Mouse (Mus musculus) heart, embryonic 11.5 days (tissue): ENCODE results near the gene Slc5a4b. TPM values are rescaled to one million over a fixed set of nuclear protein-coding genes. Genes with fewer than 3 reads are reported as not detected.

Source experiments
- ATAC-seq: fragments of 200-750 bp; cut with Nextera tagmentation; replicated peaks from 2 replicates; pipeline ENCODE4 v1.8.0; 2017; ENCODE audit warnings: moderate library complexity; ENCODE audit not compliant: insufficient number of reproducible peaks, low FRiP score, low TSS enrichment
- H3K27ac ChIP-seq: fragments of 300-500 bp; sonication (generic); 2 replicates; pipeline ENCODE4 v1.5.1; 2014; ENCODE audit warnings: mild to moderate bottlenecking, low read depth, low read length
- H3K27me3 ChIP-seq: fragments of 300-500 bp; sonication (generic); 2 replicates; pipeline ENCODE4 v1.6.1; 2014; ENCODE audit warnings: mild to moderate bottlenecking, low read length, mixed read lengths; ENCODE audit not compliant: control insufficient read depth, insufficient read depth
- H3K36me3 ChIP-seq: fragments of 300-500 bp; sonication (generic); 2 replicates; pipeline ENCODE4 v1.6.1; 2014; ENCODE audit warnings: mild to moderate bottlenecking, low read length, moderate library complexity, mixed read lengths; ENCODE audit not compliant: control insufficient read depth, insufficient read depth
- H3K4me1 ChIP-seq: fragments of 300-500 bp; sonication (generic); 2 replicates; pipeline ENCODE4 v1.6.1; 2014; ENCODE audit warnings: low read length; ENCODE audit not compliant: control insufficient read depth, insufficient read depth
- H3K4me2 ChIP-seq: fragments of 300-500 bp; sonication (generic); 2 replicates; pipeline ENCODE4 v1.6.1; 2014; ENCODE audit warnings: mild to moderate bottlenecking, moderate library complexity
- H3K4me3 ChIP-seq: fragments of 300-500 bp; sonication (generic); 2 replicates; pipeline ENCODE4 v1.5.1; 2014; ENCODE audit warnings: low read depth, low read length
- H3K9ac ChIP-seq: fragments of 300-500 bp; sonication (generic); 2 replicates; pipeline ENCODE4 v1.6.1; 2014; ENCODE audit warnings: mild to moderate bottlenecking, low read depth, low read length, moderate library complexity
- H3K9me3 ChIP-seq: fragments of 300-500 bp; sonication (generic); replicated peaks from 2 replicates; pipeline ENCODE4 v1.6.1; 2016; ENCODE audit warnings: low read length; ENCODE audit not compliant: control insufficient read depth
- WGBS: fragments of 180-500 bp; shearing (Covaris S2); extraction: QIAGEN DNeasy Blood & Tissue Kit; methylation state at CpG from one replicate; pipeline ENCODE4 v1.1.7; 2014; ENCODE audit not compliant: insufficient replicate concordance; 5-methylcytosine and 5-hydroxymethylcytosine counted together
- polyA plus RNA-seq: library from polyadenylated mRNA; unstranded; fragments of >200 nt; fragmentation: Nextera tagmentation; extraction: Ambion mirVana; gene quantifications from 2 replicates; pipeline ENCODE4 v1.2.1, GENCODE M21; 2014

The Slc5a4b gene
- not detected in 2 replicates for polyA plus RNA-seq

DNA sequence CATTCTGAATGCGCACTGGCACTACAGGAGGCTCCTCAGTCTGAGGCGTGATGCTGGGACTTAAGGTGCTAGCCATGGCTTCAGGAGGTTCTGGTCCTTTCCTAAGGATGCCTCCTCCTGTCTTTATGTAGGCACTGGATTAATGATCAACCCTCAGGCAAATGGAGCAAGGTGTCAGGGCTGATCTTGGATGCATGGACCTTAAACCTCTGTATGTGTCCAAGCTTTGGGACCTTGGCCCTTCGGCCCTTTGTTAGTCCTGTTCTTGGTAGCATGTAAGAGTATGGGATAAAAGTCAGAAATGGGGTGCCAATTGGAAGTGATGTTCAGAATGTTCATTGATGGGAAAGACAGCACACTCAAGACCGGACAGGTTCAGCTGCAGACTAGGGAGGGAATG lies at the start of gene Slc5a4b:
Gene Slc5a4b, minus strand, starts transcription at position 101 of the 400 bp plus-strand sequence.
- no peak within 1 kb of the TSS for H3K9ac ChIP-seq
- no peaks in the 10 kb centered on the region for H3K4me1 ChIP-seq
- H3K9me3 ChIP-seq, result no peaks in the 10 kb centered on the region
- no peak within 1 kb of the TSS for H3K4me2 ChIP-seq
- H3K27me3 ChIP-seq, result no peaks in the 10 kb centered on the region
- H3K36me3 ChIP-seq, result no peaks in the 10 kb centered on the region
- H3K4me3 ChIP-seq, result no peak within 1 kb of the TSS
- 87% methylated on average over 4 of the region's 4 CpGs for WGBS
- H3K27ac ChIP-seq, result no peak within 1 kb of the TSS
- ATAC-seq, result no peak

DNA sequence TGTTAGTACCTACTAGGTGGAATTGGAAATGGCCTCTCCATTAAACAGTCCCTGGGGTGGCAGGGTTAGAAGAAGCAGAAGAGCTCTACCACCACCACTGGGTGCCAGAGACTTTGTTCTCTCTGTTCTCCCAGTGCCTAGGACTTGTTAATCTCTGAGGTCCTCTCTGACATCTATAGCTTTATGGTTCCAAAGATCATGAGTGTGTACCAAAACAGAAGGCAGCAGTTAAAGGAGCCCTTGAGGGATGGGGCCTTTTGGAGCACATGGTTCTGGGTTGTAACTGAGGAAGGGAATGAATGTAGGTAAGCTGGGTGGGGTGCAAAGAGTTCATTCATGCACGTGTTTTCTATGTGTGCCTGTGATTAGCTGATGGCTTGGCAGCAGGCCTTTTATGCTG lies 47.2 kb upstream of the Slc5a4b start:
- no peak for ATAC-seq
- 67% methylated on average over 1 of the region's 1 CpGs for WGBS
- Histone ChIP-seq H3K4me2 (no peak overlapping the region), H3K4me1 (no peaks in the 10 kb centered on the region), H3K27me3 (no peaks in the 10 kb centered on the region), H3K4me3 (no peak overlapping the region), H3K27ac (no peak overlapping the region), H3K36me3 (no peaks in the 10 kb centered on the region), H3K9ac (no peak overlapping the region), H3K9me3 (no peaks in the 10 kb centered on the region)

DNA sequence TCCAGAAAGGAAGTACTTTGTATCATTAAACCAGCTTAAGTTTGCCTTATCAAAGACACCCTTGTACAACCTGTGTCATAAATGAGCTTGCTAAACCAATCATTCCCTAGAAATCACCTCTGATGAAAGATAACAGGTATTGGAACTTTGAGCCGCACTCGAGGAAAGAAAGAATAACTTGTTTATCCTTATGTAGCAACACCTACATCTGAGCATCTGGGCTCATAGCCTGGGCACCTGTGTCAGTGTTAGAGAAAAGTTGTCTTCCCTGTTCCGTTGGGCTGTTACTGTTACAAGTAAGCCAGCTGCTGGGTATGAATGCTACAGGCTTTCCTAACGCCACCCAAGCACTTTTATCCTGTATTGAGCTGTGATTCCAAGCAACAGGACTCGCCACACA lies 46.8 kb upstream of the Slc5a4b start:
- no peak overlapping the region for H3K4me3 ChIP-seq
- H3K27ac ChIP-seq, result no peak overlapping the region
- H3K4me1 ChIP-seq, result no peaks in the 10 kb centered on the region
- WGBS, result 71% methylated on average over 5 of the region's 5 CpGs
- H3K4me2 ChIP-seq, result no peak overlapping the region
- H3K36me3 ChIP-seq, result no peaks in the 10 kb centered on the region
- H3K9ac ChIP-seq, result no peak overlapping the region
- no peaks in the 10 kb centered on the region for H3K9me3 ChIP-seq
- no peaks in the 10 kb centered on the region for H3K27me3 ChIP-seq
- no peak for ATAC-seq

DNA sequence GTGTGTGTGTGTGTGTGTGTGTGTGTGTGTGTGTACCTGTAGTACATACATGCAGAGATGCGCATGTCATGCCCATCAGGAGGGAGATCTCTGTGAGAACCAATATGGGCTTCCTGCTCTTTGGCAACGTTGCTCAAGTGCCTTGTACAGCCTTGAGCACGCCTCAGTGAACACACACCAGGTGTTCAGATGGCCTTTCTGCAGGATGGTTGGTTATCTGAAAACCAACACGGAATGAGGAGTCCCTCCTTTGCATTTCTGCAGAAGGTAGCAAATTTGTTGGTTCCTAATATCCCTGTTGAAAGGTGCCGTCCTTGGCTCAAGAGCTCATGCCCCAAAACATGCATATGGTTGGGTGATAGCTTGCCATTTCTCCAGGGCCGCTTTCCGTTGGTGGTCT lies 45.1 kb upstream of the Slc5a4b start:
- no peak overlapping the region for H3K27ac ChIP-seq
- H3K4me1 ChIP-seq, result no peaks in the 10 kb centered on the region
- H3K4me3 ChIP-seq, result no peak overlapping the region
- H3K9ac ChIP-seq, result no peak overlapping the region
- H3K4me2 ChIP-seq, result no peak overlapping the region
- ATAC-seq, result no peak
- WGBS, result 75% methylated on average over 7 of the region's 7 CpGs
- H3K36me3 ChIP-seq, result no peaks in the 10 kb centered on the region
- H3K9me3 ChIP-seq, result no peaks in the 10 kb centered on the region
- no peaks in the 10 kb centered on the region for H3K27me3 ChIP-seq

DNA sequence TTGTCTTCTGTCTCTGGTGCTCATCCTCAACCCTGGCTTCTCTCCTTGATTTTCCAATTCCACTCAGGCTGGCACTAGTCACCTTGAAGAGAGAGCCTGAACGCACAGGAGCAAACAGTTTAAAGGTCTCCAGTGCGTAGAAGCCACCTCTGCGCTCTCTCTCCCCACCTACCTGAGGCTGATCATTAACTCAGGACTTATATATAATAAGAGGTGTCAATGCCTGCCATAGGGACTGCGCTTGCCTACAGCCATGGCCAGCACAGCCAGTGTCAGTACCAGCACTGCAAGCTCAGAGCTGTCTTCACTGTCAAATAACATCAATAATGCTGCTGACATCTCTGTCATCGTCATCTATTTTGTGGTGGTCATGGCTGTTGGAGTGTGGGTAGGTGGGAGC lies 36.5 kb upstream of the Slc5a4b start, which contains the start of gene Slc5a4a:
Gene Slc5a4a, plus strand, starts transcription at position 174 of the 400 bp plus-strand sequence.
- Histone ChIP-seq H3K4me2 (no peak within 1 kb of the TSS), H3K4me3 (no peak within 1 kb of the TSS), H3K27me3 (0 out of 2 replicates have a peak, but pooled peaks cover 3% of the 10 kb centered on the region), H3K4me1 (no peaks in the 10 kb centered on the region), H3K27ac (no peak within 1 kb of the TSS), H3K9ac (no peak within 1 kb of the TSS), H3K9me3 (no peaks in the 10 kb centered on the region), H3K36me3 (no peaks in the 10 kb centered on the region)
- no peak for ATAC-seq
- WGBS, result 73% methylated on average over 5 of the region's 5 CpGs

DNA sequence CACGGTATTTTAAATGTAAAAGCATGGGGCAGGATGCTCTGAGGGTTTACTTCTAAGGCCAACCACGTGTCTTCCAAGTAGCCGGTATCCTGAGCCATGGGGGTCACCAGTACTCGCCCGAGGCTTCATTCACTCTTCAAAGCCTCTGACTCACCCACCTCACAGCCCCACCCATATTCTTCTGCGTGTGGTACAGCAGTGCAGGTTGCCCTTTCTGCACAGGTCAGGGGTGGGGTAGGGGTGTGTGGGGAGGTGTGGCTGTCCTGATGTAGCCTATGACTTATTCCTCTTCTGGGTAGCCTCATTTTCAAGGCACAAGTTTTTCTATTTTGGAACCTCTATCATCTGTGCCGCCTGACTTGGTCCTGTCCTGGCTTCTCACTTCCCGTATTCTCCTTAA lies 36.1 kb upstream of the Slc5a4b start:
- Histone ChIP-seq H3K9ac (no peak overlapping the region), H3K9me3 (no peaks in the 10 kb centered on the region), H3K4me1 (no peaks in the 10 kb centered on the region), H3K36me3 (no peaks in the 10 kb centered on the region), H3K4me2 (no peak overlapping the region), H3K27ac (no peak overlapping the region), H3K4me3 (no peak overlapping the region), H3K27me3 (0 out of 2 replicates have a peak, but pooled peaks cover 3% of the 10 kb centered on the region)
- no peak for ATAC-seq
- 59% methylated on average over 8 of the region's 8 CpGs for WGBS

DNA sequence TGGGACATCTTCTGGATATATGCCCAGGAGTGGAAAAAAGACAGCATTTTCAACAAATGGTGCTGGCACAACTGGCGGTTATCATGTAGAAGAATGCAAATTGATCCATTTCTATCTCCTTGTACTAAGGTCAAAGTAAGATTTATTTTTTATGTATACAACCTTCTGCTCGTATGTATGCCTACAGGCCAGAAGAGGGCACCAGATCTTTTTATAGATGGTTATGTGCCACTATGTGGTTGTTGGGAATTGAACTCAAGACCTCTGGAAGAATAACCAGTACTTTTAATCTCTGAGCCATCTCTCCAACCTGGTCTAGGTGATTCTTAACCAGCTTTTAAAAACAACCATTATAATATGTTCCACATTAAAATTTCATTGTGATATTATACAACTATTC lies 25.6 kb upstream of the Slc5a4b start:
- H3K9me3 ChIP-seq, result no peaks in the 10 kb centered on the region; the same call in 1 of the 2 replicates
- no peaks in the 10 kb centered on the region for H3K36me3 ChIP-seq
- no peak overlapping the region for H3K27ac ChIP-seq
- WGBS, result 71% methylated on average over 2 of the region's 2 CpGs
- H3K4me2 ChIP-seq, result no peak overlapping the region
- no peak for ATAC-seq
- no peak overlapping the region for H3K9ac ChIP-seq
- no peak overlapping the region for H3K4me3 ChIP-seq
- no peaks in the 10 kb centered on the region for H3K27me3 ChIP-seq
- no peaks in the 10 kb centered on the region for H3K4me1 ChIP-seq

DNA sequence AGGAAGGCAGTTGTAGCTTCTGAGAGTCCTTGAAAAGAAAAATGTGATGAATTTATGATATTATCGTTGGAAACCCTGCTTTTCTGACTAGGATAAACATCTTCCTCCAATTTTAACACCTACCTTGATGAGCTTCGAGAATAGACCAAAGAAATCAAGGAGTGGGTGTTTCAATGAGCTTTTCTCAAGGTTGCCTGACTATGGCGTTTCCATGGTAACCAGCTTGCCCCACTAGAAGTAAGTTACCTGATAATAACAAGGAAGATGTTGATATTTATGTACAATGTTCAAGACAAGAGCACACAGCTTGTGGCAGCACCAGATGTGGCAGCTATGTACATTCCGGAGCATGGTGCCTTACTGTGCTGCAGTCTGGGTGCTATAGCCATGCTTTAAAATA lies 21.7 kb upstream of the Slc5a4b start:
- H3K27ac ChIP-seq, result no peak overlapping the region
- no peaks in the 10 kb centered on the region for H3K36me3 ChIP-seq
- no peak overlapping the region for H3K4me3 ChIP-seq
- no peak for ATAC-seq
- no peak overlapping the region for H3K4me2 ChIP-seq
- WGBS, result 67% methylated on average over 4 of the region's 4 CpGs
- H3K9ac ChIP-seq, result no peak overlapping the region
- no peaks in the 10 kb centered on the region for H3K4me1 ChIP-seq
- H3K27me3 ChIP-seq, result no peaks in the 10 kb centered on the region
- H3K9me3 ChIP-seq, result no peaks in the 10 kb centered on the region

DNA sequence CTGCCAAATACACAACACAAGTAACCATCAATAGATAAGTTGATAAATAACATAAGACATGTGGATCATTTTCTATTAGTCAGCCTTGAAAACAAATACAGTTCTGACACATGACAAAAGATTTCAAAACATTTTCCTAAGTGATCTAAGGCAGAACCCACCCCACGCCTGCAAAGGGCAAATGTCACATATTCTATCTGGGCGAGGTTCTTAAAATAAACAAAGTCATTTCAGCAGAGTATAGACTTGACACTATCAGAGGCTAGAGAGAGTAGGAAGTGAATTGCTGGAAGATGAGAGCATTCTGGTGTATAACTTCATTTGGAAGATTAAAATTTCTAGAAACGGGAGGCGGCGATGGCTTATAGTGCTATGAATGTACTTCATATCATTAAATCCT lies 10.7 kb upstream of the Slc5a4b start:
- no peak for ATAC-seq
- H3K9ac ChIP-seq, result no peak overlapping the region
- 0 out of 2 replicates have a peak, but pooled peaks cover 2% of the 10 kb centered on the region for H3K4me1 ChIP-seq
- WGBS, result 50% methylated on average over 5 of the region's 5 CpGs
- H3K4me3 ChIP-seq, result no peak overlapping the region
- no peaks in the 10 kb centered on the region for H3K9me3 ChIP-seq
- H3K27ac ChIP-seq, result no peak overlapping the region
- H3K36me3 ChIP-seq, result no peaks in the 10 kb centered on the region
- H3K4me2 ChIP-seq, result no peak overlapping the region
- no peaks in the 10 kb centered on the region for H3K27me3 ChIP-seq
